Mouse (Mus musculus): Measurements from ENCODE around the gene Malrd1.

The Malrd1 gene

DNA sequence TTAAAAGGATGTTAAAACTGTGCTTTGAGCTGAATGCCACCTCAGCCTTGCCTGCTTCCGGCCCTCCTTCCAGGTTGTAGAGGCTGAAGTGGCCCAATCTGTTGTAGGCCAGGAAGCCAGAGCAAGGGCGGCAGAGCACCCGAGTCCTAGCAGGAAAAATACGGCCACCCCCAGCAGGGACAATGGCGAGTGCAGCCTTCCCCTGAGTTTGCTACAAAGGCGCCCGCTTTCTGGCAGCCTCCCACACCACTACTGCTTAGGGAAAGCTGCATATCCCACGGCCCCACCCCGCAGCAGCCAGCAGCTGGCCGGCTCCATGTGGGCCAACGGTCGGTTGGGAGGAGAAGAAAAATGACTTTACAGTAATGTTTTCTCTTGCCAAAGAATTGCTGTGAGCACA lies 503.5 kb downstream of the Malrd1 start:
- no peak for DNase-seq (ENCODE audit: low read depth, low spot score)

DNA sequence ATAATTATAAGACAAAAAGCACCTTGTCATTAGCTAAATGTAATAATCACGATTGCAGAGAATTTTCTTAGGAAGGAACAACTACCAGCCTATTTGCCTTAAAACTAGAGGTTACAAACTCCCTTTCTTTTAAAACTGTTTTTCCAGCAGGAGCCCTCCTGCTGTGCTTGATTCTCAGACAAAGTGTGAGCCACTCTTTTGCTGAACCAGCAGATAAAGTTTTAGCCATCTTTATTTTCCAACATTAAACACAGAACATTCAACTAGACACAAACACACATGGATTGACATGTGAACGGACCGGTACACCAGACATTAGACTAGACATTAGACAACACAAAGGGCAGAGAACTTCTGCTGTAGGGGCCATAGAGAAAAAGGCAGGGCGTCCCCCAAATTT lies 505.3 kb downstream of the Malrd1 start:
- no peak for DNase-seq (ENCODE audit: low read depth, low spot score)

DNA sequence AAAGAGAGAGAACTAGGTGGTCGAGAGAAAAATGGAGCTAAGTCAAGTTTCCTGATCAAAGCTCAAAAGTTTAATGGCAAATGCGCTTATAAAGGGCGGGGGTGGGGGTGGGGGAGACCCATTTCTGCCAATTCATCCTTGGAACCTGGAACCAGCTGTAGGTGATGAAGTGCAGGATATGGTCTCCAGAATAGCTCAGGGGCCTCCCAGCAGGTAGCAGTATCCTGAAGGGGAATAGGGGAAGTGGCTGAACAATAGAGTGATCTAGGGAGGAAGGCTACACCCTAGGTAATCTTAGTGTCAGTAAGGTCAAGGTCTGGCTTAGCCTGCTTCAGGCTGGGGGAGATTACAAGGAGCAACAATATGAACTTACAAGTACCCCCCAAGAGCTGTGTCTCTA lies 506.5 kb downstream of the Malrd1 start:
- DNase-seq (ENCODE audit: low read depth, low spot score): no peak

DNA sequence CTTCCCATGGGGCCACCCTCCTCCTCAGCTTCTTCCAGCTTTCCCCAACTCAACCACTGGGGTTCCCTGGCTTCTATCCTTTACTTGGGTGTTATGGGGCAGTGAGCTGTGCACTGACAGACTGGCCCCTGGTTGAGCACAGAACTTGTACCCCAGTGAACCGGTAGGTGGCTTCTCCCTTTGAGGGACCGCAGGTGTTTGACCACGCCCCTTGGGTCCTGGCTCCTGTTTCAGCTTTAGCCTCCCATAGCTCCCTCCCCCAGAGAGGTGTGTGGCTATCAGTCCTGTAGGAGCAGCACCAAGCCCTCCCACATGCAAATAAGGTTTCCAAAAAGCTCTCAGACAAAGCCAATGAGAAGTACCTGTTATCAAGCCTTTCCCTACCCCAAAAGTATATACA lies 584.4 kb downstream of the Malrd1 start:
- no peak for DNase-seq (ENCODE audit: low read depth, low spot score)

DNA sequence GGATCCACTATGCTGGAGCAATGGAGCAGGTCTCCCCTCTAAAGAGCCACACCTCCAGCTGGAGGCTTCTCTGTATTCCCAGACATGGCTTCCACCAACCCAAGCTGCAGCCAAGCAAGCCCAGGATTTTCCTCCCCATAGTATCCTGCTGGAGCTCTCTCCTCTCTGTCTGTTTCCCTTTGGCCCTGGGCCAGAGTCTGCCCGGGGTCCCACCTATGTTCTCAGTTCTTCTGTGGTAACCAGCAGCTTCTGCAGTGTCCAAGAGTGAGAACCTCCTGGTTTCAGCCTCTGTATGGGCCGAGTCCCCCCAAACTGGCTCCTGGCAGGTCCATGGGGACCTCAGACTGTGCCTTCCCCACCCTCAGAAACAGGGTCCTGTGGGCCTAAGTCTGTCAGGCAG lies 587.1 kb downstream of the Malrd1 start:
- DNase-seq (ENCODE audit: low read depth, low spot score): no peak

DNA sequence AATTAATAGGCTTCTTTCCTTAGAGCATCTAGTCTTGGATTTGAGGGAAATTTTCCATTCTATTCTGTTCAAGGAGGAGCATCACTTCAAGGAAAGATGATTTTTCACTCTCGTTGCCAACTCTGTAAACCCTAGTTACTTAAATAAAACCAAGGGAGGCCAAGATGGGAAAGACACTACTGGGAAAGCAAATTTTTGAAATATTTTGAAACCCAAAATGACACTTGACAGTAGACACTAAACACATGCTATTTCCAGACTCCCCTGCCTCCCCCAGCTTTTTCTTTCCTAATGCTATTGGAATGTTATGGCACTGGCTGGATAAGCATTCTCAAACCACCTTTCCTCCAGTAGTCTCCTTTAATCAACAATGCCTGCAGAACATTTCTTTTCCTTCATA lies 621.7 kb downstream of the Malrd1 start:
- DNase-seq (ENCODE audit: low read depth, low spot score): no peak

DNA sequence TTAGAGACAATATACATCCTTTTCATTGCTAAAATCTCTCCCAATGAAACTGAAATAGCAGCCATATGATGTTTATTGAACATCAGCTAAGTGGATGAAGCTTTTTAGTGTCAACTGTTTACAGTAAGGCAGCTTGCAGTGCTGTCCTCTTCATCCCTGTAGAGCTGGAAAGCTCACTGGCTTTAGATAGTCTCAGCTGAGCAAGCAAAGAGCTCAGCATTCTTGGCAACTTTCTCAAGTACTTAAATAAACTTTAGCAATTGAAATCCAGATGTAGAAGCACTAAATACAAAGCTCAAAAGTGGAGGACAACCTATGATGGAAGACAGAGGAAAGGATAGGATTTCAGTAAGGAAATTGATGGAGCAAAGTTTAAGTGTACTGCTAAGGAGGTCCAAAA lies 626.3 kb downstream of the Malrd1 start:
- DNase-seq (ENCODE audit: low read depth, low spot score): no peak

DNA sequence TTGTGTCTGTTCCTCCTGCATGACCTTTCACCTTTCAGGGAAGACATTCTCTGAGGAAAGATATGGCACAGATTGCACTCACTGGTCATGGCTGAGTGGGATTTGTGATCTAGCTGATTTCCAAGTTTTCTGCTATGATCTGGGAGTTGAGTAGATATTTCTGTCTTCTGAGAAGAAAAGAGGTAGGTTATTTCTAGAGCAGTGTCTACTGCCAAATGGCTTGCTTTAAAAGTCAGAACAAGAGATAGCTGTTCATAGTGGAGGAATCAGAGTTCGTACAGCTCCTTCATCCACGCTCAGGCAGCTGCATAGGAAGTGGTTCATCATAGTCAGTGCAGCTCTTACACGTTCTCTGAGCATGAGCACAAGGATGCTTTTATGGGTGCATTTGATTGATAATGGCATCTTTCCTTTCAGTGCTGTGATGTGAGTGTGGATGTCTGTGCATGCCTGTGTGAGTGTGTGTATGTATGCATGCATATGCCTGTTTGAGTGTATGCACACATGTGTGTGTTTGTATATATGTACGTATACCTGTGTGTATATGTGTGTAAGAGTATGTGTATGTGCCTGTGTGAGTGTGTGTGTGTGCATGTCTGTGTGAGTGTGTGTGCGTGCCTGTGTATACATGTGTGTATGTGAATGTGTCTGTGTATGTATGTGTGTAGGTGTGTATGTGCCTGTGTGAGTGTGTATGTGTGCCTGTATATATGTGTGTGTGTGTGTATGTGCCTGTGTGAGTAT lies 637.1 kb downstream of the Malrd1 start:
- DNase-seq (ENCODE audit: low read depth, low spot score): no peak

DNA sequence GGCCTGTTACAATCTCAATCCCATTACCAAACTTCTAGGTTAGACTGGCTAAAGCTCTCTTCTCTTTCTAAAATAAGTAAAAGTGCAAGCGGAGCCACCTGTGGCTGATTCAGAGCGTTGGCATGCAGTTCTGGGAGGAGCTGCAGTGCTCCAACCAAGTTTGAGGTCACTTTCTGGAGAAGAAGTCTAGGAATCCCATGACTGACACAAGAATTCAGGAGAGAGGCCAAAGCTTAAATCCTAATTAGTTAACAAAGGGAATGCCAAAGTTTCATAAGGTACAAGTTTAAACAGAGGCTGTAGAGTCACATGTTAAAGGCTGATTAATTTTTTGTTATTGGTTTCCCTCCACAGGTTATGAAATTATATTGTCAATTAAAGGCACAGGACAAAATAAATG lies 642.3 kb downstream of the Malrd1 start:
- DNase-seq (ENCODE audit: low read depth, low spot score): no peak

DNA sequence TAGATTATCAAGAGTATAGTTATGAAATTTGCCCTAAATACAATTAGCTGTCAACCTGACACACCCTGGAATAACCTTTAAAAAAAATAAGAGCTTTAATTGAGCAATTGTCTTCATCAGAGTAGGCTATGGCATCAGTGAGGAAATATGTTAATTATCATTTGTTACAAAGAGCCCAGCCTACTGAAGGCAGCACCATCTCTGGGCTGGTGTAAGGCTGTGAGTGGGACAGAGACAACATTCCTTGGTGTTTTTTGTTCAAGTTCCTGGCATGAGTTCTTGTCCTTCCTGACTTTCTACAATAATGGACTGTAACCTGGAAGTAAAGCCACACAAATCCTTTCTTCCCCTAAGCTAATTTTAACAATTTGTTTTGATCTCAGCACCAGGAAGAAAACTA lies 645.8 kb downstream of the Malrd1 start:
- DNase-seq (ENCODE audit: low read depth, low spot score): no peak

DNA sequence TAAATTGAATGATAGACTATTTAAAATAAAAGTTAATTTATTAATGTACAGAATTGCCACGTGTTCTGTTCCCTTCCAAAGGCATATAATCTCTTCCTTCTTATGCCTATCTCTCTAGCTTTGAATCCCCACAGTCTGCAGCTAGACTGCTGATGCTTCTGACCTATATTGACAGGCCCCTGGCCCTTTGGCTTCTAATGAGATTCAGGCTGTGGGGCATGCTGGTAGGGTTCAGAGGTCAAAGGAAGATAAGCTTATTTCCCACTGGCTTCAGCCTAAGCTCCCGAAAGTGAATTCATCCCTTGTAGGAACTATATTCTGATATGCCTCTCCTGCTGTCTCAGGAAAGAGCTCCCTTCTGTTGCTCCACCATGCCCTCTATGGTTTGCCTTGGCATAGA lies 647.1 kb downstream of the Malrd1 start:
- DNase-seq (ENCODE audit: low read depth, low spot score): no peak

DNA sequence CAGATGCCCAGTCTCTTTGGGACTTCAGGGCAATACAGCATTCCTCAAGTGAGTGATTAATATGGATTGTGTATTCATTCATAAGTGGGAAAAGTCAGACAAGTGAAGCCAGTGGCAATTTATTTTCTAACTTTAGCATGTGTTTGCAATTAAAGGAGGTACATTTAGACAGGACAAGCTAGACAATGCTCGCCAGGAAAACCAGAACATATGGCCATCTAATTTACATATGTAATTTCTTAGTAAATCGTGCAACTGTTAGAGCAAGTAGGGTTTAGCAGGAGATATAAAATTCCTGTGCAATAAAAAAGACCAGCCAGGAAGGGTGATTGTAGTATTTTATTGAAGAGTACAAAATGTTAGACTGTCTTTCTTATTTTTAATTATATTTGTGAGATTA lies 655.9 kb downstream of the Malrd1 start:
- no peak for DNase-seq (ENCODE audit: low read depth, low spot score)

DNA sequence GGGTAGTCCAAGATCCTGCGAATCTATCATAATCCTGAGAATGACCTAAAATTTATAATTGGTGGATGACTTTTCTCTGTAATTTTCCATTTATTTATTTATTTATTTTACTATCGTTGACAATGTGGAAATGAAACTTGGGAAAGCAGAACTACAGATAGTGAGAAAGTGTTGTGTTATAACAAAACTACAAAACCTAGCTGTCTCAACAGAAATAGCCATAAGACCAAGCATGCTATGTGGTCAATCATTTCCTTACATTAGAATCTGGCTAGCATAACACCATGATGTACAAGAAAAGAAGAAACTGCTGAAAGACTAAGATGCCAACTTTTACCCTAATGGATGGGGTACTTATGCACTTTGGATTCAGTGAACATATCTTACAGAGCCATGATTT lies 656.9 kb downstream of the Malrd1 start:
- DNase-seq (ENCODE audit: low read depth, low spot score): no peak

DNA sequence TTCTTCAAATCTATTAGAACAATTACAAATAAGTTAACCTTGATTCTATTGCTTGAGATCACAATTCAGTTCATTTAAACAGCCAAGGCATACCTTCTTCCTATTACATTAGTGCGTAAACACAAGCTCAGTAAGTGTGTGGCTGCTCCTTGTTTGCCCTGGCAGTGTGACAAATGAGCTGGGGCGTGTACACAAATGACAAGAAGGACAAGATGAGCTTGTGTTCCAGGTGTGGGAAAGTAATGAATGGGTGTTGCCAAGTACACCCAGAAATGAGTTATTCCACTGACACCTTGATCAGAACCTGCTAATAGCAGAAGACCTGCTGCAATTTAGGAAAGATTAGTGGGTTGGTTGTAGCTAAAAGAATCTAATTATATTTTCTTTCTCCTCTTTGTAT lies 683.7 kb downstream of the Malrd1 start:
- no peak for DNase-seq (ENCODE audit: low read depth, low spot score)

DNA sequence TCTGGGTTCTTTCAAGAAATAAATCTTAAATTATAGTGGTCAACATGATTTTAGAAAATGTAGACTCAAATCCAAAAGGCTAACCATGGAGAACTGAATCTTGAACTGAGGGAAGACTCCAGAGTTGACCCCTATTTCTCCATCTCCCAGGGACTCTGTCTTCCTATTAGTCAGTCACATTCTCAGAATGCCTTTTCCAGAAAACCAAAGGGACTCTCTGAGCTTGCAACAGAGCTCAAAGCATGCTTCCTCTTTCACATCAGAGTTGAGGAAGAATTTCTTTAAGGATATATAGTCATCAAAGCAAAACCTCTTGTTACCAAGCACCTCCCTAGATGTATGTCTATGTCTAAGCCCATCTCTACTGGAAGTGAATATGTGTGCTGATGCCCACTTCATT lies 686.5 kb downstream of the Malrd1 start:
- DNase-seq (ENCODE audit: low read depth, low spot score): no peak

DNA sequence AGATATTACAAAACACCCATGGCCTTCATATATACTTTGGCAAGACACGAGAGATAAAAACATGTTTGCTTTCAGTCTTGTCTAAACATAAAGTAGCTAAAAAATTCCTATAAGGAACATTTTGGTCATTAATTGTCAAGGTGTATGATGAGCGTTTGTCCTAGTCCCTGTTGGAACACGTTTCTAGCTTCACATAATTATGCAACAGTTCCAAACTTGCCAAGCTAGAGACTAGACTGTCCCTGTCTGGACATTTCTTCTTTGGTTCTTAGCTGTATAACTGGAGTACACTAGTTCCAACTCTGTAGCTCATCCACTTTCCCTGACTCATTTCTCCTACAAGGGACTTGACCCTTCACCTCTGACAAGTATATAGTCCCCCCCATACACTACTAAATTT lies 687.8 kb downstream of the Malrd1 start:
- DNase-seq (ENCODE audit: low read depth, low spot score): no peak

DNA sequence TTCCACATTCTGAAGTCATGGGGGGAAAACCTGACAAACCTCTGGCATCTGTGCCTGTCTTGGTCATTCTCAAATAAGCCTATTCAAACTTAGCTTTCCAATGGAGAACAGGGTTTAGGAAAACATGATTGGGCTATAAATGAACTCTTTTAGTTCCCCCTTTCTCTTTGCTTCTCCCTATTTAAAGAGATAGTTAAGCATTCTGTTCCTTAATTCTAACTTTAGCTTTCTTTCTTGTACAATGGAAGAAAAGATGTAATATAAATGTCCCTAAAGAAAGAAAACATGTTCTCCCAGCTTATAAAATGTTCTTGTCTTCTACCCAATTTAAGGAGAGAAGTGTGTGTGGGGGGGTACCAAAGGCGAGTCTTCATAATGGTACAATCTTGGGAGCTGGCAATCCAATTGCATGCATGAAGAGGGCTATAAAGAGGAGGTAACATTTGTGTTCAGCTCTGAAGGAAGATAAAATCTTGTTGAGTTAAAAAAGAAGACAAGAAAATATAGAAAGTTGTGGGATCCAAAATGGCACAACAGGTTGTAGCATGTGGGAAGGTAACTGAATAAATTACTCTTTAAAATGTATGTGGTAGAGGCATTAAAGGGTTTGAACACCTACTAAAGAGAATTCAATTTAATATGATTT lies 702.0 kb downstream of the Malrd1 start:
- no peak for DNase-seq (ENCODE audit: low read depth, low spot score)

DNA sequence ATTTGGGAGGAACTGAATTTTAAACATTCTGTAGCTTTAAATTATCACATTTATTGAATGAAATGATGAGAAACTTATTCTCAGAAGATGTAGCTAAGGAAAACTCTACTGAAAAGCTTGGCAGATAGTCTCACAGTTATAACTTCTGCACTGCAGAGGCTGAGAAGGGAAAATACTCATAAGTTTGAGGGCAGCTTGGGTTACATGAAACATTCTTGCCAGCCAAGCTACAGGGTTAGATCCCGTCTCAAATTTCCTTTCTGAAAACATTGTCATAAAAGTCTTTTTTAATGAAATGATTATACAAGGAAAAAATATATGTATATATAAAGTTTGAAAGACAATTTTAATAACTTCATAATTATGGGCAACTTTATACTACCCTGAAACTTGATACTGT lies 714.6 kb downstream of the Malrd1 start:
- DNase-seq (ENCODE audit: low read depth, low spot score): no peak

DNA sequence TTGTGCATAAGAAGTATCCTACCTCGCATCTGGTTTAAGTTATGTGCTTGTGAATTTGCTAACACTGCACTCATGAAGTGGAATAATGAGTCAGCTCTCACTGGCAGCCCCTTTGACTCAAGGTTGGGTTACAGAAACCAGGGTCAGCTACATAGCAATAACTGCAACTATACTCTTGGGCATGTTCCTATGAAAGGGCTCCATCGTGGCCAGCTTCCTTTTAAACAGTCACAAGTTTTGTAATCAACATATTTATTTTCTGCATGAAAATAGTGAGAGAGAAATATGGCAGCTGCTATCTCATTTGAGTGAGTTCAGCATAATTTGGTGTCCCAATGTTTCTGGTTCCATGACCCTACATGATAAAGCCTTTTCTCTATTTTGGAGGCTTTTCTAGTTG lies 716.8 kb downstream of the Malrd1 start:
- DNase-seq (ENCODE audit: low read depth, low spot score): peak; percentile 37

DNA sequence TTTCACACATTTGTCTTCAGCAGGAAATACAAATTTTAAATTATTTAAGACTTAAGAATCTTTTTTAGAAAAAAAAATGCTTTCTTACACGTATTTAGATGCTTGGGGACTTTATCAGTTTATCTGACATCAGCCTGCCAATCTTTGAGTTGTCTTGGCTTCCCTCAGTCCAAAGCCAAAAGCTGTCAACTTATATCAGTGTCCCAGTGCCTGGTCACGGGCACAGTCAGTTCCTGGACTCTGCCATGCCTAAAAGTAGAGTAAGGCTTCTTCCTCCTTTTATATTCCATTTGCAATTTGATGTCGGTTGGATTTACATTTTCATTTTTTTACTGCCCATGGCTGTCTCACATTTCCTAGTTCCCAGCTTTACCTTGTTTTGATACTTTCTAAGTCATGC lies 722.6 kb downstream of the Malrd1 start:
- no peak for DNase-seq (ENCODE audit: low read depth, low spot score)

DNA sequence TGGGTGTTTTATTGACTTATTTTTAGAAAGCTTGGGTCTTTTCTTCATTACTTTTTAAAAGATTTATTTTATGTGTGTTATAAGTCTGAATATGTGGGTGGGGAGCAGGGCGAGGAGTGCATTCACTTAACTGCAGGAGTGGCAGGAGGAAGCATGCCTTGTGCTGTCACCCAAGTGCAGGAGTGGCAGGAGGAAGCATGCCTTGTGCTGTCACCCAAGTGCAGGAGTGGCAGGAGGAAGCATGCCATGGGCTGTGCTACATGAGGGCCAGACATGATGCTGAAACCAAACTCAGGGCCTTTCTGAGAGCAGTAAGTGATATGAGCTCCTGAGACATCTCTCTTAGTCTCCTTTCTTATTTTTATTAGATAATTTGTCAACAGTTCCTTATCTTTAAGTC lies 726.0 kb downstream of the Malrd1 start:
- no peak for DNase-seq (ENCODE audit: low read depth, low spot score)
